Mouse (Mus musculus): ENCODE measurements around the gene Sec16b.

GRCm38 (mm10) chr1:157459904-157460303 is 46.6 kb upstream of the Sec16b start:
- TF ChIP-seq CTCF (IDR thresholded peaks at IDR 0.05; ENCODE audit: low read depth, low read length) (no peak), POLR2A (IDR thresholded peaks at IDR 0.05; ENCODE audit: insufficient read depth, low read length) (no peak)

Measured in ES-Bruce4 (cell line).